Comparison of ENCODE assay signal across 8 mouse cellular contexts in genomic region chr10:80917336-80917778, GRCm38 (mm10). TPM values are rescaled to one million over a fixed set of nuclear protein-coding genes. Genes with fewer than 3 reads are reported as not detected.
DNase-seq lines count a peak whose midpoint lies in the region; ATAC-seq and TF ChIP-seq lines count a peak whose summit lies in the region.

No protein-coding gene starts in this region.

- DNase-seq in cerebellum, adult 2 months = peak; percentile 40 to 46
- DNase-seq in cerebellum, postnatal 36 days = no peak
- DNase-seq in B cell, adult 2 months = peak; percentile 38 to 43
- DNase-seq in embryonic facial prominence, embryonic 14.5 days (ENCODE audit: low spot score) = peak; percentile 77
- DNase-seq in midbrain, embryonic 10.5 days (ENCODE audit: low spot score) = no peak
- no peak for DNase-seq in frontal cortex, postnatal 14 days (ENCODE audit: low spot score in 2 of 2)
- no peak for DNase-seq in urinary bladder, postnatal 36 days (ENCODE audit: low spot score in 2 of 2)

- peaks cover 29% of the 10 kb centered on the region; the same call in 1 of the 2 replicates for H3K36me3 ChIP-seq in embryonic facial prominence, embryonic 14.5 days (ENCODE audit: control insufficient read depth, insufficient read depth, low read length)
- peaks cover 14% of the 10 kb centered on the region; the same call in 1 of the 2 replicates for H3K36me3 ChIP-seq in kidney, embryonic 14.5 days (ENCODE audit: control insufficient read depth, insufficient read depth, low read length)
- peaks cover 41% of the 10 kb centered on the region for H3K36me3 ChIP-seq in midbrain, embryonic 10.5 days

- 3% methylated on average over 15 of the region's 15 CpGs for WGBS in cerebellum, adult 2 months
- under 1% methylated on average over 14 of the region's 15 CpGs for WGBS in embryonic facial prominence, embryonic 14.5 days
- WGBS in kidney, embryonic 14.5 days = 2% methylated on average over 15 of the region's 15 CpGs
- 3% methylated on average over 15 of the region's 15 CpGs for WGBS in midbrain, embryonic 10.5 days

- peak overlapping the region; percentile 85 for H3K9ac ChIP-seq in embryonic facial prominence, embryonic 14.5 days (ENCODE audit: low read depth, low read length)
- peak overlapping the region; percentile 89 for H3K9ac ChIP-seq in kidney, embryonic 14.5 days (ENCODE audit: low read depth, low read length)

- no peak for TF ChIP-seq CTCF in cerebellum, adult 2 months (IDR thresholded peaks at IDR 0.05; ENCODE audit: borderline replicate concordance, insufficient read depth, low read depth, low read length)

- H3K27ac ChIP-seq in cerebellum, adult 2 months (ENCODE audit: insufficient read depth, low read length) = peak overlapping the region; percentile 79; the same call in 1 of the 2 replicates
- H3K27ac ChIP-seq in embryonic facial prominence, embryonic 14.5 days (replicated peaks; ENCODE audit: low read depth, low read length) = peak overlapping the region; percentile 77
- H3K27ac ChIP-seq in kidney, embryonic 14.5 days (ENCODE audit: low read depth, low read length) = no peak overlapping the region
- H3K27ac ChIP-seq in midbrain, embryonic 10.5 days (replicated peaks) = peak overlapping the region; percentile 91

- TF ChIP-seq POLR2A in cerebellum, adult 2 months (IDR thresholded peaks at IDR 0.05; ENCODE audit: borderline replicate concordance, insufficient read depth, low read length) = no peak

- H3K4me2 ChIP-seq in embryonic facial prominence, embryonic 14.5 days (ENCODE audit: low read depth, low read length) = peak overlapping the region; percentile 94
- peak overlapping the region; percentile 87 for H3K4me2 ChIP-seq in kidney, embryonic 14.5 days (replicated peaks; ENCODE audit: low read depth, low read length)

- peak; percentile 50 for ATAC-seq in embryonic facial prominence, embryonic 14.5 days (ENCODE audit: low read depth)
- ATAC-seq in kidney, embryonic 14.5 days (ENCODE audit: low FRiP score, low TSS enrichment) = peak; percentile 46

- H3K4me3 ChIP-seq in cerebellum, adult 2 months (replicated peaks; ENCODE audit: insufficient read depth, low read depth, low read length) = peak overlapping the region; percentile 90
- peak overlapping the region; percentile 92 for H3K4me3 ChIP-seq in embryonic facial prominence, embryonic 14.5 days (ENCODE audit: low read depth, low read length)
- H3K4me3 ChIP-seq in kidney, embryonic 14.5 days (ENCODE audit: low read length) = peak overlapping the region; percentile 98
- H3K4me3 ChIP-seq in midbrain, embryonic 10.5 days = peak overlapping the region; percentile 95

- H3K4me1 ChIP-seq in cerebellum, adult 2 months (ENCODE audit: control insufficient read depth, insufficient read depth, low read length) = peaks cover 27% of the 10 kb centered on the region
- peaks cover 12% of the 10 kb centered on the region for H3K4me1 ChIP-seq in embryonic facial prominence, embryonic 14.5 days (ENCODE audit: control insufficient read depth, insufficient read depth, low read length)
- H3K4me1 ChIP-seq in kidney, embryonic 14.5 days (ENCODE audit: control insufficient read depth, insufficient read depth, low read length) = peaks cover 10% of the 10 kb centered on the region; the same call in 1 of the 2 replicates
- H3K4me1 ChIP-seq in midbrain, embryonic 10.5 days = peaks cover 42% of the 10 kb centered on the region

- no peaks in the 10 kb centered on the region for H3K27me3 ChIP-seq in cerebellum, adult 2 months (ENCODE audit: control insufficient read depth, insufficient read depth, low read length)
- H3K27me3 ChIP-seq in embryonic facial prominence, embryonic 14.5 days (replicated peaks; ENCODE audit: control insufficient read depth, insufficient read depth, low read length) = no peaks in the 10 kb centered on the region
- H3K27me3 ChIP-seq in kidney, embryonic 14.5 days (ENCODE audit: control insufficient read depth, insufficient read depth, low read length) = no peaks in the 10 kb centered on the region
- H3K27me3 ChIP-seq in midbrain, embryonic 10.5 days (ENCODE audit: low read depth, poor library complexity, severe bottlenecking) = peaks cover 16% of the 10 kb centered on the region

- no peaks in the 10 kb centered on the region for H3K9me3 ChIP-seq in embryonic facial prominence, embryonic 14.5 days (ENCODE audit: control insufficient read depth, low read length)
- no peaks in the 10 kb centered on the region for H3K9me3 ChIP-seq in kidney, embryonic 14.5 days (ENCODE audit: control insufficient read depth, low read length)
- no peaks in the 10 kb centered on the region for H3K9me3 ChIP-seq in midbrain, embryonic 10.5 days (replicated peaks)

RNA-seq across cellular contexts. Expression of gene Lmnb2, which starts 0.7 kb away (rescaled TPM):
- 39.0 and 42.8 TPM in 2 replicates for polyA plus RNA-seq in cerebellum, adult 2 months (2012; rRNA removed)
- 21.6 and 22.9 TPM in 2 replicates for polyA plus RNA-seq in embryonic facial prominence, embryonic 14.5 days (2014; fragmentation: Nextera tagmentation; extraction: Ambion mirVana)
- 16.0 and 17.1 TPM in 2 replicates for polyA plus RNA-seq in kidney, embryonic 14.5 days (2014; fragmentation: Nextera tagmentation; extraction: Ambion mirVana)
- polyA plus RNA-seq in midbrain, embryonic 10.5 days (2016; fragmentation: Nextera tagmentation; extraction: Ambion mirVana) = 77.9 and 84.7 TPM in 2 replicates

RNA-seq across cellular contexts. Expression of gene Gadd45b, which starts 12.5 kb away (rescaled TPM):
- polyA plus RNA-seq in cerebellum, adult 2 months (2012; rRNA removed) = 30.6 and 33.3 TPM in 2 replicates
- polyA plus RNA-seq in embryonic facial prominence, embryonic 14.5 days (2014; fragmentation: Nextera tagmentation; extraction: Ambion mirVana) = 35.5 and 39.9 TPM in 2 replicates
- polyA plus RNA-seq in kidney, embryonic 14.5 days (2014; fragmentation: Nextera tagmentation; extraction: Ambion mirVana) = 16.1 and 16.3 TPM in 2 replicates
- polyA plus RNA-seq in midbrain, embryonic 10.5 days (2016; fragmentation: Nextera tagmentation; extraction: Ambion mirVana) = 6.1 and 9.2 TPM in 2 replicates

RNA-seq across cellular contexts. Expression of gene Timm13, which starts 16.6 kb away (rescaled TPM):
- 208 and 217 TPM in 2 replicates for polyA plus RNA-seq in cerebellum, adult 2 months (2012; rRNA removed)
- 325 and 348 TPM in 2 replicates for polyA plus RNA-seq in embryonic facial prominence, embryonic 14.5 days (2014; fragmentation: Nextera tagmentation; extraction: Ambion mirVana)
- 391 and 501 TPM in 2 replicates for polyA plus RNA-seq in kidney, embryonic 14.5 days (2014; fragmentation: Nextera tagmentation; extraction: Ambion mirVana)
- polyA plus RNA-seq in midbrain, embryonic 10.5 days (2016; fragmentation: Nextera tagmentation; extraction: Ambion mirVana) = 335 and 382 TPM in 2 replicates

RNA-seq across cellular contexts. Expression of gene Tmprss9, which starts 45.7 kb away (rescaled TPM):
- polyA plus RNA-seq in cerebellum, adult 2 months (2012; rRNA removed) = 0.41 and 0.74 TPM in 2 replicates
- 0.06 and 0.08 TPM in 2 replicates for polyA plus RNA-seq in embryonic facial prominence, embryonic 14.5 days (2014; fragmentation: Nextera tagmentation; extraction: Ambion mirVana)
- 0.08 and 0.10 TPM in 2 replicates for polyA plus RNA-seq in kidney, embryonic 14.5 days (2014; fragmentation: Nextera tagmentation; extraction: Ambion mirVana)
- 0.02 and 0.09 TPM in 2 replicates for polyA plus RNA-seq in midbrain, embryonic 10.5 days (2016; fragmentation: Nextera tagmentation; extraction: Ambion mirVana)

Comparison
In these comparisons a context has a peak if more than half of its experiments do, and no peak if none do; other contexts are left out.
1. DNase-seq: peak in cerebellum, adult 2 months (2 of 2), B cell, adult 2 months (2 of 2) and embryonic facial prominence, embryonic 14.5 days (single experiment); none in cerebellum, postnatal 36 days (0 of 2), midbrain, embryonic 10.5 days (single experiment), frontal cortex, postnatal 14 days (0 of 2) and urinary bladder, postnatal 36 days (0 of 2).
2. Peak in every context shown above with its lines, with median percentiles within 50 percentile points of each other: H3K4me3 ChIP-seq.